Mouse (Mus musculus) MN1 (cell line): ENCODE results near the gene Ier2.
"Not testable (repeated sequence)": the region's sequence is repeated elsewhere in the genome, so short reads cannot be mapped to it uniquely, and the experiment has no call there.

Experiments used
- DNase-seq: peaks from one replicate; pipeline ENCODE4 v3.0.0-alpha.2; 2016; ENCODE audit warnings: low spot score

Gene Ier2

DNA sequence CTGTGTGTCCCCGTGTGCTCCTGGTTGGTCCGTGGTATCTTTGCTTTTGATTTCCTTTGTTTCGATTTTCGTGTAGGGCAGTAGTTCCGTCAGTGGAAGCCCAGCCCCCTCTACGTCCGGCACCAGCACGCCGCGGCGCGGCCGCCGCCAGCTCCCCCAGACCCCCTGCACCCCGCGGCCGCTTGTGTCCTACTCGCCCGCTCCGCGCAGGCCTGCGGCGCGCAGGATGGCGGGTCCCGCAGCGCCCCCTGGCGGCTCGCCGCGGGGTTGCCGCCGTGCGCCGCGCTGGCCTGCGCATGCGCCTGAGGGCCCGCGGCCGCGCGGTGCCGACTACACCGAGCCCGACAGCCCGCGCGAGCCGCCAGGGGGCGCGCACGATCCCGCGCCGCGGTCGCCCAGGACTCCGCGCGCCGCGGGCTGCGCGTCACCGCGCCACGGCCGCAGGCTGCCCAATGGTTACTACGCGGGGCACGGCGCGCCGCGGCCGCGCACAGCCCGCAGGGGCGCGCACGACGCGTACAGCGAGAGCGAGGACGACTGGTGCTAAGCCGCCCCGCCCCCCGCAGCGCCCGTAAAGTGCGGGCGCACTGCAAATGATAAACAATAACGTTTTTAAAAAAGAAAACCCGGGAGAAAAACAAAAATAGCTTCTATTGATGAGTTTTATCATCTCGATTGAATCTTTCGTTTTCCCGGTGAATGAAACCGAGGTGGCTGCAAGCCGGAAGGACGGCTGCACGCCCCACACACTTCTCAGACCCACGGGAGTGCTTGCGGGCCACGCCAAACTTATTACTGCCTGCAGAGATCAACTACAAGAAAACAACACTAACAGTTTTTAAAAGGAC lies 23.3 kb downstream of the Ier2 start:
- DNase-seq: peak; percentile 97

DNA sequence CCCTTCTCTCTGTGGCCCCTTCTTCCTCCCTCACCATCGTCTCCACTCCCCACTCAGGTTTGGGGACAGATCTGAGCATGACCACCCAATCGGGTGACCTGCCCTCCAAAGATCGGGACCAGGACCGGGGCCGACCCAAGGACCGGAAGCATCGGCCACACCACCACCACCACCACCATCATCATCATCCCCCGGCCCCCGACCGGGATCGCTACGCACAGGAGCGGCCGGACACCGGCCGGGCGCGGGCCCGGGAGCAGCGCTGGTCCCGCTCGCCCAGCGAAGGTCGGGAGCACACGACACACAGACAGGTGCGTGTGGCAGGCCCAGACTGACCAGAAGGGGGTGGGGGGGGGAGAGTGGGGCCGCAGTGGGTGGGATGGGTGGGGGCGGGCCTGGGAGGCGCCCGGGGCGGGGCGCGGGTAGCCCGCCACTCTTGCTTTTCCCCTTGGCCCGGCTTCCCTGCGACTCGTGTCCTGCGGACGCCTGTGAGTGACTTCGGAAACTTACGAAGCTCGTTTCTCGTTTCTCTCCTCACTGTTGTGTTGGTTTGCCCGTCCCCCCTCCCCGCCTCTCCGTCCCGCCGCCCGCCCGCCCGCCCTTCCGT lies 24.0 kb downstream of the Ier2 start:
- DNase-seq: peak; percentile 51

DNA sequence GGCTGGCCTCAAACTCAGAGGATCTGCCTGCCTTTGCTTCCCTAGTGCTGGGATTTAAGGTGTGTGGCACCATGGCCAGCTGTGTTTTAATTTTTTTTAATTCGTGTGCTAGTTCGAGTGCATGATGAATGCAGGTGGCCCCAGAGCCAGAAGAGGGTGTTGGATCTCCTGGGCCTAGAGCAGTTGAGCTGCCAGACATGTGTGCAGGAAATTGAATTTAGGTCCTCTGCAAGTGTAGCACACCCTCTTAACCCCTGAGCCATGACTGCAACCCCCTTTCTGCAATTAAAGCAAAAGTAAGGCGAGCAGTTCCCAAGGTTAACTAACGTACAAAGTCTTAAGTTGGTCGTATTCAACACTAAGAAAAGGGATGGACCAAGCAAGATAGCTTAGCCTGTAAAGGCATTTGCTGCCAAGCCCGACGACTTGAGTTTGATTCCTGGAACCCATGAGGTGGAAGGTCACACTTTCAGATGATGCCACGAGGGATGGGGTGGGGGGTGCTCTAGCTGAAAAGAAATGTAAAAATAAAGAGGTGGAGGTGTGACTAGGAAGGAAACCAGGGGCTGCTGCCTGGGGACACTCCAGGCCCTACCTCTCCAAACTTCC lies 24.6 kb downstream of the Ier2 start:
- no peak for DNase-seq

DNA sequence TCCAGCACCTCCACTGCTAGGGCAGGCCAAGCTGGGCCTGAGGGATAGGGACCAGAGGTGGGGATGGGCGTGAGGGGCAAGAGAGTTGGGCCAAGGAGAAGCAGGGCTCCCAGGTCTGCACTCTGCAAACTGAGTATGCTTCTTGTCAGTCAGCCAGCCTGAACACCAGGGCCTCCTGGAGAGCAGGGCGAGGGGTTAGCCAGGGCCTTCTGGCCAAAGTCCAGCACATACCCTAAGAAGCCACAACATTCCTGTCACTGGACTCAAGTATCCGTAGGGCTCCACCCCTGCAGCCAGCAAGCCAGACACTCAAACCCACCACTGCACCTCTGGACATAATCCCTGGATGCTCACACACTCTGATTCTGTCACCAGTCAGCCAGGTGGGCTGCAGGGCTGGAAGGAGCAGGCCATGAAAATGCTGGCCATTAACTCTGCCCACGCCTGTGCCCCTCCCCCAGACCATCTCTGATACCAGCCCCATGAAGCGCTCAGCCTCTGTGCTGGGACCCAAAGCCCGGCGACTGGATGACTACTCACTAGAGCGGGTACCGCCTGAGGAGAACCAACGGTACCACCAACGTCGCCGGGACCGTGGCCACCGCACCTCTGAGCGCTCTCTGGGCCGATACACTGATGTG lies 26.5 kb downstream of the Ier2 start:
- DNase-seq: no peak

DNA sequence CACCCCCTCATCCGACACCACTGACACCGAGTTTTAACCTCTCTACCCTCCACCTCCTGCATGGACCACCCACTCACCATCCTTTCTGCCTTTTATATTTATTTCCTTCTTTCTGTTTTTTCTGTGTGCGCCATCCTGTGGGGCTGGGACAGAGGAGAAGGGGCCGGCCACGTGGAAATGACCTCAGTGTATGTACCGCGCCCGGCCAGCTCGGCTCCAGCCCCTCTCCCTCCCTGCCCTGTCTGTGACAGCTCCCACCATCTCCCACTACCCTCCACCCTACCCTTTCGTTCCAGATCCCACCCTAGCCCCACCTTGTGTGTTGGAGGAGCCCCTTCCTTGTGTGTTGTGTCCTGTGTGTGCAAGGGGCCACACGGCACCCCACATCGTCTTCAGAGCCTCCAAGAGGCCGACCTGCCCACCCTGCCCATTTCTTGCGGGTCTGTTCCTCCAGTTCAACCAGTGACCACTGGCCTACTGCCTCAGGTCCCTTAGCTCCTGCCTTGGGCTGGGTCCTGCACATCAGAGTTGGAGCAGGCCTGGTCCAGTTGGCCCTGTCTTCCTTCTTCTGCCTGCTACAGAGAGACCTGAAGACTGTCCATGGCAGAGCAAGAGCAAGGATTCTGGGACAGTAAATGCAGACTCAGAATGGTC lies 27.1 kb downstream of the Ier2 start:
- no peak for DNase-seq

DNA sequence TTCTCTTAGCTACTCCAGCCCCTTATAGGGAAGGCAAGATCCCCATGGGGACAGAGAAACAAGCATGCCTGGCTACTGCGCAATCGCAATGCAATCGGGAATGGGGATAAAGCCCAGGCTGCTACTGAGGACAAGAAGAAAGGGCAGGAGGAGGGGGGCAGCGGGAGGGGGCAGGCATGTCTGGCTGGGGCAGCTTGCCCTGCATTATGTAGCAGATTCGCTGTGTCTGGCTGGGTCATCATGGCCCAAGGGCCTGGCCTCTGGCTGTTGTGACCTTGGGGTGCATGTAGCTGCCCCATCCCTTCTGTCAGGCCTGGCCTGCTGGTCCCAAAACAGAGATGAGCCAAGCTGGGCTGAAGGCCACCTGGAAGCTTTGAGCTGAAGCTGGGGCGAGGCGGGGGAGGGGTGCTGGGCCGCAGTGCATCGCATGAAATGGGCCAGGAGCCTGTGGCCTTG lies 27.8 kb downstream of the Ier2 start:
- DNase-seq: peak; percentile 70

DNA sequence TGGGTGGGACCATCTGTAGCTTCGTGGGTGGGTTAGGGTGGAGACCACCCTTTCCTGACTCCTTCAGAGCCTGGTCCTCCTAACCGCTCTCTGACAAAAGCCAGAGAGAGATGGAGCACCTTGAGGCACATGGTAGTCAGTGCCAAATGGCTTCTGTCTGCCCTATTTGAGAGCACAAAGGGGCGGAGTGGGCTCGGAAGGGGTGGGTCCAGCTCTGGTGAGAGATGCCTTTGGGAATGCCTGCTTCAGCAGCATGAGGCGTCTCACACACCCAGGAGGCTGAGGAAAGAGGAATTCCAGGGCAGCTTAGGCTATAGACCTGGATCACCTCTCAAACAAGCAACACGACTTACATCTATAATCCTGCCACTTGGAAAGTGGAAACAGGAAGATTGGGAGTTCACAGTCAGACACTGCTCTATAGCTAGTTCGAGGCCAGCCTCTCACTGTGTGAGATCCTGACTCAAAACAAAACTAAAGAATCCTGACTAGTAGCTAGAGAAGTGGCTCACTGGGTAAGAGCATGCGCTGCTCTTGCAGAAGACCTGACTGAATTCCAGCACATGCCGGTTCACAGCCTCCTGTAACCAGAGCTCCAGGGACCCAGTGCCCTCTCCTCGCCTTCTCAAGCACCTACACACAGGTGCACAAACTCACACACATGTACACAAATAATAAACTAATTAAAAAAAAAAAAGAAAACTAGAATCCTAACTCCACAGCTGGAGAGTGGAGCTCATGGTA lies 28.6 kb downstream of the Ier2 start:
- peak; percentile 45 for DNase-seq

DNA sequence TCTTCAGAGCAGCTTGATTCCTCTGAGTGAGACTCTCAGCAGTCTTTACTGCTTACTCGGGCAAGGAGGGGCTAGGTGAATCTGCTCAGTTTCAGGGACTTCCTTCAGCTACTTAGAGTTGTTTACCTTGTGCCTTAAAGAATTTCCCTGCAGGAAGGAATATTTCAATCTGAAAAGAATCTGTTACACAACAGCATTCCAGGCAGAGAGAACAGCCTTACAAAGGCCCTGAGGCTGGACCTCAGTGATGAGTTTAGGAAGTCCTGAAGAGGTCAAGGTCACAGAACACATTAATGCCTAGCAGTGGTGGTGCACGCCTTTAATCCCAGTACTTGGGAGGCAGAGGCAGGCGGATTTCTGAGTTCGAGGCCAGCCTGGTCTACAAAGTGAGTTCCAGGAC lies 30.8 kb downstream of the Ier2 start:
- no peak for DNase-seq

DNA sequence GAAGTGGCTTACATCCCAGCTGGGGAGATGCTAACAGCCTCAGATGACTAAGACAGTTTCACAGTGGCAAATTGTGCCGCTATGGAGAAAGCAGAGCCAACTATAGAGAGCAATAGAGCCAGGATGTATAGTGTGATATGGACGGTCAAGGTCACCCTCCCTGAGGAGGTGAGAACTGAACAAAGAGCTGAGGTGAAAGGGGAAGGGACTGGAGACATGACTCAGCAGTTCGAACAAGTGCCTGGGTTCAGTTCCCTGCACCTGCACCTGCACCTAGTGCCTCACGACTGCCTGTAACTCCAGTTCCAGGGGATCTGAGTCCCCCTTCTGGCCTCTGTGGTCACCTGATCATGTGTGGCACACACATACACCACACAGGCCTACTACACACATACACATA lies 32.5 kb downstream of the Ier2 start:
- no peak for DNase-seq

DNA sequence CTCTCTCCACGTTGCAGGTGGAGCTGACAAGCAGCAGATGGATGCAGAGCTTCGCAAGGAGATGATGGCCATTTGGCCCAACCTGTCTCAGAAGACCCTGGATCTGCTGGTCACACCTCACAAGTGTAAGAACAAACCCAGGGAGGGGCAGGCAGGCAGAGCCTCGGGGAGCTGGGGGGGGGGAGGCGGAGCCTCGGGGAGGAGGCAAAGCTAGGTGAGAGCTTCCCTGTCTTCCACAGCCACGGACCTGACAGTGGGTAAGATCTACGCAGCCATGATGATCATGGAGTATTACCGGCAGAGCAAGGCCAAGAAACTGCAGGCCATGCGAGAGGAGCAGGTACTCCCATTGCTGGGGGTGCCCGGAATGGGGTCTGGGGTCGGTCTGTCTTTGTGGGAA lies 33.1 kb downstream of the Ier2 start:
- DNase-seq: no peak

DNA sequence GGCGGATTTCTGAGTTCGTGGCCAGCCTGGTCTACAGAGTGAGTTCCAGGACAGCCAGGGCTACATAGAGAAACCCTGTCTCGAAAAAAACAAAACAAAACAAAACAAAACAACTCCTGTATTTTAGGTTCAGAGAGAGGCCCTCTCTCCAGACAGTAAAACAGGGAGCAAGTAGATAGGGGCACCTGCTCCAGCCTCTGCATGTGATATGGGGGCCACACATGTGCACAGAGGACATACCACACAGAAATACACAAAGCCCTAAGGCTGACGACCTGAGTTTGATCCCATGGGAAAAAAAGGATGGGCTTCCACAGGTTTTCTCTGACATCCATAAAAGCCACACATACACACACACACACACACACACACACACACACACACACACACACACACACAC lies 39.2 kb downstream of the Ier2 start:
- not testable (repeated sequence) for DNase-seq

DNA sequence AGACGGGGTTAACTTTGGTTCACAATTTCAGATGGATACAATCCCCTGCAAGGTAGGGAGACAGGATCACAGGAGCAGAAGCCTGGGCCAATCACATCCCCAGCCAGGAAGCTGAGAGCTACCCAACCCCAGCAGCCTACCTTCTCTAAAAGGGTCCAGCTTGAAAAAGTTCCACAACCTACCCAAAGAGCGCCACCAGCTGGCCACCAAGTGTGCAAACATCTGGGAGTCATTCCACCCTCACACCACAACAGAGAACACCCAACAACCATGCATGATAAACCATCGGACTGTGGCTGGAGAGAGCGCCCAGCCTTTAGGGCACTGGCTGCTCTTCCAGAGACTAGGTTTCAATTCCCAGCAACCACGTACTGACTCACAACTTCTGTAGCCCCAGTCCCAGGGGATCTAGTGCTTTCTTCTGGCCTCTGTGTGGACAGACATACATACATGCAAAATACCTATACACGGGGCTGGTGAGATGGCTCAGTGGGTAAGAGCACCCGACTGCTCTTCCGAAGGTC lies 41.5 kb downstream of the Ier2 start:
- DNase-seq: no peak

DNA sequence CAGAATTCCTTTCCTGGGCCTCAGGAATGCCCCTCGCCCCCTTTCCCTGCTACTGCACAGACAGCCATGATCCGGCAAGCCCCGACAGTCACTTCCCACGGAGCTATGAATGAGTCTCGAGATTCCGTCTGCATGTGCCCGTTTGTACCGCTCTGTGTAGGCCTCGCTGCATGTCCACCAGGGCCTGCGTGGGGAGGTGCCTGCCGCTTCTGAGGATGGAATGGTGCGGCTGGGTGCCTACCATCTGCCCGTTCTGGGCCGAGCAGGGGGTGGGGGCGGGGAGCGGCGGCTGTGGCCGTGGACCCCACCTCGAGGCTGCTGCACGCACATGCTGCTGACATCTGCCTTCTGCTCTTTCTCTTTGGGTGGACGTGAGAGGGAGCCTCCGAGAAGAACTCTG lies 45.6 kb downstream of the Ier2 start:
- no peak for DNase-seq

DNA sequence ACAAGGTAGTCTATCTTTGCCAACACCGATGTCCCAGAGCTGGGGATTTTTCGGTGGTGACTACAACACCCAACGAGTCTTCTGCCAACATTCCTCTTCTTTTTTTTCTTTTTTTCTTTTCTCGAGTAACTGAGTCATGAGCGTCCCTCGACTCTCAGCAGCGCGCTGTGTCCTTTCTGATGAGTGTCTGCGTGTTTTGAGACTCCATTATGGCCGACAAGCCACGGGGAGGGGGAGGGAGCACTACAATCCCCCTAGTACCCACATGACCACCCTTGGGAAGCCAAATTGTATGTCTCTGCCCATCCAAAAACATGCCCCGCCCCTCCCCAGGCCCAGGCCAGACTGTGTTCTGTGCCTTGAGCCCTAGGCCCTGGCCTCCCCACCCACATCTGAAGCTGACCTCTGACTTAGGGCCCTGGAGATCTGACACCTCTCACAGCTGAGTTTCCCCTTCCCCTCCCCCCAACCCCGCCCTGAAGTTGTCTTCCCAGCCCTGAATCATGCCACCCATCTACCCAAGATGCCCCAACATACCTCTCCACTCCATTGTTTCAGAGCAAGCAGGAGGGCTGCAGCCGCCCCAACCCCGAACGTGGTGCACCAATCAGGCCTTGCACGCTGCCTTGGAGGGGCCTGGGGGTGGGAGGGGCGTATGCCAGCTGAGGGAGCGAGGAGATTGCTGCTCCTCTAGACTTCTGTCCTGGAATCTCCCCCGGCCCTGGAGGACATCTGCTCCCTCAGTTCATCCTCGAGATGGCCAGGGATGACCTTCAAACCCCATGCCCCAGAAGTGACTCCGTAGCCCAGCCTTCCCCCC lies 46.8 kb downstream of the Ier2 start:
- DNase-seq: no peak

DNA sequence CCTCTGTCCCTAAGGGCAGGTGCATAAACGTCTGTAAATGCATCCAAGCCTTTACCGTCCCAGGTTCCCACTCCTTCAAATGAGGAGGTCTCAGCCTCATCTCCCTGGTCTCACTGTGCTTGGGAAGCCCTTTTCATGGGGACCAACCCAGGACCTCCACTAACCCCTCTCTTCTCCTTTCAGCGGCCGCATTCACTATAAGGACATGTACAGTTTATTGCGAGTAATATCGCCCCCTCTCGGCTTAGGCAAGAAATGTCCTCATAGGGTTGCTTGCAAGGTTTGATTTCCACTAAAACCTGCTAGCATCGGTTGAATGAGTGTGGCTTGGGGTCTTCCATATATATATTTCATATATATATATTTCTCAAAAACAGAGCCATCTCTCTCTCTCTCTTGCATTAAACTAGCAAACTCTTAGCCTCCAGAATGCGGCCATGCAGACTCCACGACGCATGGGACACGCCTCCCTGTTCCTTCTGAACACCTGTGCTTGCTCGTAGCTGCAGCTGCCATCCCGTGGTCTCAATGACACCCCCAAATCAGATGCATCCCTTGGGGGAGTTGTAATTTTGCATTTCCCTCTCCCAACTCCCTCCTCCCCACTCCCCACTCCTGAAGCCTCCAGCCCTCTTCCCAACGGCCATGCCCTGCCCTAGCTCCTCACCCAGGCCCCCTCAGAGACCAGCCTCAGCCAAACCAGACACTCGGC lies 48.0 kb downstream of the Ier2 start:
- DNase-seq: peak; percentile 43
